Mouse (Mus musculus) T-helper 2 cell (primary cell): ENCODE results near the gene Mrc1.

ENCODE experiments used
- in situ Hi-C: fragments of 300-600 bp; cut with MboI, MseI; formaldehyde crosslinking; loops from one replicate; pipeline ENCODE4 v1.15.1; 2025; ENCODE audit warnings: high pct_unique_total_duplicates

Gene Mrc1

DNA sequence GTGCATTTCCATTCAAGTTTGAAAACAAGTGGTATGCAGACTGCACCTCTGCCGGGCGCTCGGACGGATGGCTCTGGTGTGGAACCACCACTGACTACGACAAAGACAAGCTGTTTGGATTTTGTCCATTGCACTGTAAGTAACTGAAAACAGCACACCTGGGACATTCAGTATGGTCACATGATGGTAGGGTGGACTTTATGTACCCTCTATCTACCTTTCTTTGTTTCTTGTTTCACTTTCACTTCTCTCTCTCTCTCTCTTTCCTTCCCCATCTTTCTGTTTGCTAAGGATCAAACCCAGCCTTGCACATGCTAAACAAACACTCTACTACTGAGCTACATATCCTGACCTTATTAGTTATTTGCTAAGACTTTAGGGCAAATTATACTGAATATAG is 15.0 kb downstream of the Mrc1 start:
- in situ Hi-C loops, result no loop called here

DNA sequence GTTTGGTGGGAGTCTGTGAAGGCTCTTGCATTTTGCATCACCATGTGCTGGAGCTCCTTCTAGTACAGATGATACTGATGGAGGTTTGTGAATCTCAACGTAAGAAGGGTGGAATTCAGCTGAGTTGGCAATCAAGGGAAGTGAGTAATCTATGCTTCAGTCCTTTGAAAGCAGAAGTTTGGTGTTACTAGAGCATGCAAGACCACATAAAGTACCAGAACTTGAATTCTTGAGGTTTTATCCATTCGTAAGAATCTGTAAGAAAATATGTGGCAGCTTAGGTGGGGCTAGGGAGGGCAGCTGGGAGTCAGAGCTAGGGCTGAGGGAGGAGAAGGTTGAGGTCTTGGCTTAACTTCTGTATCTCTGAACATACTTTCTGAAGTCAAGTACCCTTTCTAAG is 15.5 kb downstream of the Mrc1 start:
- in situ Hi-C loops, result no loop called here

DNA sequence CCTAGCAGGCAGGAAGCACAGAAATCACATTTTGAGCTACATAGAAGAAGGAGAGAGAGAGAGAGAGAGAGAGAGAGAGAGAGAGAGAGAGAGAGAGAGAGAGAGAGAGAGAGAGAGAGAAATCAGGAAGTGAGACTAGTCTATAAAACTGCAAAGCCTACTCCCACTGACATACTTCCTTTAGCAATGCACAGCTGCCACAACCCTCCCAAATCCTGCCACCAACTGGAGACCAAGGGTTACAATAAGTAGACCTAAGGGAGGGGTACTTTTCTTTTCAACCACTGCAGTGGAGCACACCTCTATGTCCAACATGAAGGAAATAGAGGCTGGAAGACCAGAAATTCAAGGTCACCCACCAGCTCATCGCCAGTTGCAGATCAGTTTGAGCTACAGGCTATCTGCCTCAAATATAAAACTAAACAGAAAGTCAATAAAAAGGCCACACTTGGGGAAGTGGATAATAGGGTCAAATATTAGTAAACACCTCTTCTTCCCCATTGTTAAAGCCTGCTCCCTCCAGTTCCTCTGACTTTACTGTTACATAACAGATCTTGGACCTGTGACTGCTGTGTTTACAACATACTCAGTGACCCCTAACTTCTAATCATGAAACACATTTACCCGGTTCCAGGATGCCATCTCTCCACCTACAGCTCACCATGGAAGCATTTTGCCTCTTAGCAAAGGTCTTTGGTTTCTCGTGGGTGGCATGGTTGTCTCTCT is 20.8 kb downstream of the Mrc1 start:
- in situ Hi-C loops, result no loop called here

DNA sequence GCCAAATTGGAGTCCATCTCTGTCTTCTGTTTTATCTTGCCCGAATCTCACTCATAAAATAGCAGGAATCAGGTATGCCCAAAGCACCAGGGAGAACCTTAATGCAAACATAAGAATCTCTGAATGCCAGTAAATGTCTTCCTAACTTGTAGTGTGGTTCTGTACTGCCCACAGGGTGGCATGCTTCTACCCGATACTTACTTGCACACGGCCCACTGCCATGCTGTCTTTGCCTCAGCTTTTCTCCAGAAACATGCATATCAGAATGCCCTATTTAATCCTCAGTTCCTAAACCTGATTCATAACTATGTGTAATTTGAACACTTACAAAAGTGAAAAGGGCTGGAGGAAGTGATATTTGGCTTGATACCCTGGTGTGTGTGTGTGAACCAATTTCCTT is 22.7 kb downstream of the Mrc1 start:
- in situ Hi-C loops, result no loop called here

GRCm38 (mm10) chr2:14258345-14258850 is 29.2 kb downstream of the Mrc1 start:
- in situ Hi-C loops, result no loop called here

GRCm38 (mm10) chr2:14262090-14262489 is 32.9 kb downstream of the Mrc1 start:
- in situ Hi-C loops, result no loop called here

GRCm38 (mm10) chr2:14269160-14269559 is 40.0 kb downstream of the Mrc1 start:
- in situ Hi-C loops, result no loop called here

DNA sequence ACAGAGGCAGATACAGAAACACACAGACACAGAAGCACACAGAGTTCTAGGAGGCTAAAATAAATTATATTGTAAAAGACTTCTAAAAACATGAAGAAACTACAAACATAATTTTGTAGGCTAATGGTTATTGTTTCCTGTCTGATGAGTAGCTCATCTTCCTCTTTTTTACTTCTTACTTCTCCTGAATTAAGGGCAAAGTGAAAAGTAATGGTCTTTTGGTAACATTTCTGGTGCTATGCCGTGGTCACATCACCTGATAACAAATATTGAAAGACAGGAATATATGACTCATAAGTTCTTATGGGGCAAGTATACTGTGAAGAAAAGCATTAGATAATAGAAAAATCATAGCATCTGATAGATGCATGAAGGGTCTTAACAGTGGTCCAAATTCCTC is 42.9 kb downstream of the Mrc1 start:
- in situ Hi-C loops, result no loop called here

GRCm38 (mm10) chr2:14275796-14276195 is 46.6 kb downstream of the Mrc1 start:
- in situ Hi-C loops, result no loop called here

DNA sequence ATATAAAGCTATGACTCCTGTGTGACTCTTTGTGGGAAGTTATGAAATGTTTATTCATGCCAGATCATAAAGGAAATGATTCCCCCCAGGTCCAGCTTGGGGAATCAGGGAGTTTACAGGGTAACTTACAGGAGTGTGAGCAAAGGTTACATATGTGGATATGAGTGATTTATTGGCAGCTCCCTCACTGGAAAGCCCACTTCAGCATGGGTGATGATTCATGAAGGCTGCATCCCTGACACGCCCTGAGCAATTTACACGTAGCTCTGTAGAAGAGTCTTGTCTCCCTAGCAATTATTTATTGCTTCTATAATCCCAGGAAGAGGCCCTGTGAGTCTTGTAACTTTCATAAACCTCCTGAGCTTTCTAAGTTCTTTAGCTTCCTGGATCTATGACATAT is 50.1 kb downstream of the Mrc1 start:
- in situ Hi-C loops, result no loop called here

DNA sequence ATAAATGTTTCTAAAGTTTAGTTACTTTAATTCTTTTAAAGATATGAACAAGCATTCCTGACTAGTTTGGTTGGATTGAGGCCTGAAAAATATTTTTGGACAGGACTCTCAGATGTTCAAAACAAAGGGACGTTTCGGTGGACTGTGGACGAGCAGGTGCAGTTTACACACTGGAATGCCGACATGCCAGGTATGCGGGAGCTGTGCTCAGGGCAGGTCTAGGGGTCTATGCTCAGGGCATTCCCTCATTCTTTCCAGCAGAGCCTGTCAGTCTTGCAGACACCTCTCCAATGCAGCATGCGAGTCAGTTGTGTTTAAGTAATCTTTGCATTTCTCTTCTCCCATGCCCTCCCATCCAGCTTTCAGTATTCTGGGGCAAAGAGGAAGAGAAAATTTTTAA is 50.6 kb downstream of the Mrc1 start:
- in situ Hi-C loops, result no loop called here

DNA sequence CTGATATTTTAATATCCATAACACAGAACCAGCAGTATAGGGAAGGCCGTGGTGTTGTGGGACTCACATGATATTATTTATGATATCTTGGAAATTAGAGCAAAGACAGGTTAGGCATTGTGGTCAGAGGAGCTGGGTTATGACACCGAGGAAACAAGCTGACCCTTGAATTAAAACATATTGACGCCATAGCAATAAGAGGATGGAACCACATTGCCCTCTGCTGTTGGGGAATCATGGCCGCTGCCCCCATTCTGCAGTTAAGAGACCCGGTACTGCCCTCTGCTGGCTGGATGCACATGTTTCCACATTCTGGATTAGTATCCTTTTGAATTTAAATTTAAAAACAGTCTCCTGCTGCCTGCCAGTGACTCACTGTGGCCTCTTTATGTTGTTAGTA is 66.1 kb downstream of the Mrc1 start:
- in situ Hi-C loops, result no loop called here

DNA sequence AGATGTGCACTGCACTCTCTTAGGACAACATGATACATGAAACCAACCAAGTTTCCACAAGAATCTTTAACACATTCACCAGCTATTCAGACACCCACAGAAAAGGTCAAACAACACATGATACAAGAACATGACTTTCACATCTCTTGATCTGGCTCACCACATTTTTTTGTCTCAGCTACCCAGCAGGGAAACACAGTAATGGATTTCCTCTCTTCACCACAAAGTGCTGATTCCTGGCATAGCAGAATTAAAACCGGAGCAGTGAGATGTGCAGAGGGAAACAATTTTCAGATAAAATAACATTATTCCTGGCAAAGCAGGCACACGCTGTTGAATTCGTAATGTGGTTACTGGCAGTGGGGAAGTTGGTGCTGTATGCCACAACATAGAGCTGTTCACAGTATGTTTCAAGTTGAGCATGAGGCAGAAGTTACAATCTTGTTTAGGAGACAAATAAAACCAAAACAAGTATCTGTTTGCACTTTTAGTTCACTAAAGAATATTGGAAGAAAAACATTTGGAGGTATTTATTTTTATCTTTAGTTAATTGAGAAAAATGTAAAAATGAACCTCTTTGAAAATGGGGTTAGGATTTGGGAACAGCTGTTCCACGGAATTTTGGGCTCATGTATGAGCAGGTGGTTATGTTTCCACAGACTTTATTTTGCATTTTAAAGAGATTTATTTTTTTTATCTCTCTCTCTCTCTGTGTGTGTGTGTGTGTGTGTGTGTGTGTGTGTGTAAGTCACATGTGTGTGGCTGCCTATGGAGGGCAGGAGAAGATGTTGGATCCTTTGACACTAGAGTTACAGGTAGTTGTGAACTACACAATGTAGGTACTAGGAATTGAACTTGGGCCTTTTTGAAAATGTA is 83.6 kb downstream of the Mrc1 start:
- in situ Hi-C loops, result loop anchor here (10.0 kb wide), 1 partner anchor 268 kb away; no protein-coding TSS in a partner anchor

GRCm38 (mm10) chr2:14315113-14315512 is 85.9 kb downstream of the Mrc1 start:
- in situ Hi-C loops, result loop anchor here (10.0 kb wide), 1 partner anchor 270 kb away; no protein-coding TSS in a partner anchor

- in situ Hi-C loops, result no loop called here
These were observed 112.6 kb downstream of the Mrc1 start for GRCm38 (mm10) chr2:14341652-14342308.

GRCm38 (mm10) chr2:14342309-14342839 is 113.2 kb downstream of the Mrc1 start:
- in situ Hi-C loops, result no loop called here
